Mouse (Mus musculus) intestine, embryonic 16.5 days (tissue): ENCODE measurements around the gene Map3k3. TPM values are rescaled to one million over a fixed set of nuclear protein-coding genes. Genes with fewer than 3 reads are reported as not detected.

Experiments
- polyA plus RNA-seq: library from polyadenylated mRNA; unstranded; fragments of >200 nt; fragmentation: Nextera tagmentation; extraction: Ambion mirVana; gene quantifications from 2 replicates; pipeline ENCODE4 v1.2.1, GENCODE M21; 2015

The Map3k3 gene
- polyA plus RNA-seq, 1 experiment from 2014 or later: 6.1 TPM

Other genes starting within 250 kb of the Map3k3 start
- gene Cyb561, start 131.3 kb upstream of the Map3k3 start, polyA plus RNA-seq: 43.9 and 46.5 TPM in 2 replicates
- 18.6 and 41.2 TPM in 2 replicates for gene Ace, start 116.7 kb upstream of the Map3k3 start, polyA plus RNA-seq
- 0.07 TPM in 1 of 2 replicates, not detected in the other for gene Ace3, start 89.9 kb upstream of the Map3k3 start, polyA plus RNA-seq
- gene Kcnh6, start 76.5 kb upstream of the Map3k3 start, polyA plus RNA-seq: 2.1 and 2.6 TPM in 2 replicates
- gene Dcaf7, start 47.7 kb upstream of the Map3k3 start, polyA plus RNA-seq: 42.7 and 48.0 TPM in 2 replicates
- 14.0 and 17.7 TPM in 2 replicates for gene Taco1, start 18.6 kb upstream of the Map3k3 start, polyA plus RNA-seq
- not detected in 2 replicates for gene Gm10840, start 76.2 kb downstream of the Map3k3 start, polyA plus RNA-seq
- 80.1 and 84.3 TPM in 2 replicates for gene Limd2, start 76.2 kb downstream of the Map3k3 start, polyA plus RNA-seq
- 13.0 and 13.5 TPM in 2 replicates for gene Strada, start 117.6 kb downstream of the Map3k3 start, polyA plus RNA-seq
- gene Ccdc47, start 131.7 kb downstream of the Map3k3 start, polyA plus RNA-seq: 94.0 and 97.3 TPM in 2 replicates
- gene Ddx42, start 132.3 kb downstream of the Map3k3 start, polyA plus RNA-seq: 54.5 and 57.5 TPM in 2 replicates
- 42.9 and 50.8 TPM in 2 replicates for gene Ftsj3, start 171.5 kb downstream of the Map3k3 start, polyA plus RNA-seq
- gene Psmc5, start 171.5 kb downstream of the Map3k3 start, polyA plus RNA-seq: 234 and 263 TPM in 2 replicates
- gene Smarcd2, start 188.4 kb downstream of the Map3k3 start, polyA plus RNA-seq: 48.1 and 49.7 TPM in 2 replicates
- 0.20 and 0.27 TPM in 2 replicates for gene Tcam1, start 192.1 kb downstream of the Map3k3 start, polyA plus RNA-seq
- not detected in 2 replicates for gene Gh, start 217.3 kb downstream of the Map3k3 start, polyA plus RNA-seq
- gene Cd79b, start 230.1 kb downstream of the Map3k3 start, polyA plus RNA-seq: 3.0 and 4.4 TPM in 2 replicates